Mouse (Mus musculus): ENCODE measurements around the gene Ugt1a2. TPM values are rescaled to one million over a fixed set of nuclear protein-coding genes. Genes with fewer than 3 reads are reported as not detected.

The Ugt1a2 gene
- polyA plus RNA-seq, 1 experiment = not detected

DNA sequence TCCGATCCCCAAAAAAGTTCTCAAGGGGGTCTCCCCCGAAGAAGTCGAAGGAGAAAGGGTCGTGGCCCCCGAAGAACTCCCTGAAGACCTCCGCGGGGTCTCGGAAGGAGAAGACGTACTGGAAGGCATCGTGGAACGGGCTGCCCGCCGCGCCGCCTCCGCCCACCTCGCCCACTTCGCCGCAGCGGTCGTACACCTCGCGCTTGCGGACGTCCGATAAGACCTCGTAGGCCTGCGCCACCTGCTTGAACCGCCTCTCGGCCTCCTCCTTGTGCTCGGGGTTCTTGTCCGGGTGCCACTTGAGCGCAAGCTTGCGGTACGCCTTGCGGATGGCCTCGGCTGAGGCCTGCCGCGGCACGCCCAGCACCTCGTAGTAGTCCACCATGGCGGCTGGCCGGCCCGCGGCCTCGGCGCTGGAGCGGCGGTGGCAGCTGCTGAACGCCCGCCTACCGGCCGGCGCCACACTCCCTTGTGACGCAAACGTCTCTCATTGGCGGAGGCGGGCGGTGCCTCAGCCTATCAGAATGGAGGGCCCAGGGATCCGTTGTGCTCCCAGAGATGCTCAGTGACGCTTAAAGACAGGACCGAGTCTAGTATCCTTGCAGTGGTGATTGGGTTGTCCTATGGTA lies 5.0 kb downstream of the Ugt1a2 start, which contains the start of gene Dnajb3:
TSS of gene Dnajb3 (minus strand) at position 489 of the 629 bp plus-strand sequence.
- peak; percentile 76 for TF ChIP-seq POLR2A (IDR thresholded peaks at IDR 0.05; ENCODE audit: low read depth, low read length)
- TF ChIP-seq CTCF (IDR thresholded peaks at IDR 0.05; ENCODE audit: borderline replicate concordance, insufficient read depth, low read length) = no peak
- Histone ChIP-seq H3K4me3 (ENCODE audit: insufficient read depth, low read length) (peak within 1 kb of the TSS; percentile 44), H3K4me1 (ENCODE audit: control insufficient read depth, insufficient read depth, low read length) (no peaks in the 10 kb centered on the region), H3K27ac (ENCODE audit: insufficient read depth, low read length) (no peak within 1 kb of the TSS)

DNA sequence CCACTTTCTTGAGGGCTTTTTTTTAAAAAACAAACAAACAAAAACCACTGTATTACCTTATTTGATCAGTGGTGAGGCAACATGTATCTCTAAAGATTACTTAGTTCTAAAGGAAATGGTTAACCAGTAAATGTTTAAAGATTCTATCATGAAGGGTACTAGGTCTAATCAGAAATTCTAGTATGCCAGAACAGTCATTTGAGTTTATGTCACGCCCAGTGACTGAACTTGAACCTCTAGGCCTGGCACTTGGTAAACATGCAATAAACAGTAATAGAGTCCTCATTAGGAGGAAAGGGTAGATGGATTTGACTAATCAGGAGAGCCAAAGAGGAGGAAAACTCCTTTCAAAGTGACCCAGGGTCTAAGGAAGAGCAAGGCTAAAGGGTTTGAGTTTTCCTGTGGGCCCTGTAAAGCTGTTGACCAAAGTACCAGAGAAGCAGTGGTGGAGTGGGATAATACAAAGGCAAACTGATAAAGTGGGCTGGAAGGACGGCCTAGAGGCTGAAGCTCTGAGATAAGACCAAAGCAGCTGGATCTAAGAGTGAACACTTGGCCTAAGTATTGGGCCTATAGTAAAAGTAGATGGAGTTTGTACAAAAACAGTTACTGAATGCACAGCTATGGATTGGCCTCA lies 6.6 kb downstream of the Ugt1a2 start:
- H3K4me3 ChIP-seq (ENCODE audit: insufficient read depth, low read length) = no peak overlapping the region
- H3K27ac ChIP-seq (ENCODE audit: insufficient read depth, low read length) = no peak overlapping the region
- H3K4me1 ChIP-seq (ENCODE audit: control insufficient read depth, insufficient read depth, low read length) = no peaks in the 10 kb centered on the region
- TF ChIP-seq POLR2A (IDR thresholded peaks at IDR 0.05; ENCODE audit: low read depth, low read length) (no peak), CTCF (IDR thresholded peaks at IDR 0.05; ENCODE audit: borderline replicate concordance, insufficient read depth, low read length) (no peak)

DNA sequence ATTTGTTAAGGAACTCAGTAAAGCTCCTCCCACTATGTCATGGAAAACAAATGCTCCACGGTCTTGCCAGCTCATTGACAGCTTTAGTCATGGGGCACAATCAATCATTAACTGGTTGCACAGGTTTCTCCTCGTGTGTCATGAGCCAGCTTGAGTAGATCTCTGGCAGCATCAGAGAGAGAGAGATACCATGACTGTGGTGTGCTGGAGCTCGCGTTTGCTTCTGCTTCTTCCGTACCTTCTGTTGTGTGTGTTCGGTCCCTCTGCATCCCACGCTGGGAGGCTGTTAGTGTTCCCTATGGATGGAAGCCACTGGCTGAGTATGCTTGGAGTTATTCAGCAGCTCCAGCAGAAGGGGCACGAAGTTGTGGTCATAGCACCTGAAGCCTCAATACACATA lies 11.4 kb downstream of the Ugt1a2 start, which contains the start of gene Ugt1a1:
TSS of gene Ugt1a1 (plus strand) at position 148 of the 400 bp plus-strand sequence.
- H3K4me3 ChIP-seq (ENCODE audit: insufficient read depth, low read length) = no peak within 1 kb of the TSS
- H3K4me1 ChIP-seq (ENCODE audit: control insufficient read depth, insufficient read depth, low read length) = no peaks in the 10 kb centered on the region
- no peak within 1 kb of the TSS for H3K27ac ChIP-seq (ENCODE audit: insufficient read depth, low read length)
- TF ChIP-seq POLR2A (IDR thresholded peaks at IDR 0.05; ENCODE audit: low read depth, low read length) (no peak), CTCF (IDR thresholded peaks at IDR 0.05; ENCODE audit: borderline replicate concordance, insufficient read depth, low read length) (no peak)

DNA sequence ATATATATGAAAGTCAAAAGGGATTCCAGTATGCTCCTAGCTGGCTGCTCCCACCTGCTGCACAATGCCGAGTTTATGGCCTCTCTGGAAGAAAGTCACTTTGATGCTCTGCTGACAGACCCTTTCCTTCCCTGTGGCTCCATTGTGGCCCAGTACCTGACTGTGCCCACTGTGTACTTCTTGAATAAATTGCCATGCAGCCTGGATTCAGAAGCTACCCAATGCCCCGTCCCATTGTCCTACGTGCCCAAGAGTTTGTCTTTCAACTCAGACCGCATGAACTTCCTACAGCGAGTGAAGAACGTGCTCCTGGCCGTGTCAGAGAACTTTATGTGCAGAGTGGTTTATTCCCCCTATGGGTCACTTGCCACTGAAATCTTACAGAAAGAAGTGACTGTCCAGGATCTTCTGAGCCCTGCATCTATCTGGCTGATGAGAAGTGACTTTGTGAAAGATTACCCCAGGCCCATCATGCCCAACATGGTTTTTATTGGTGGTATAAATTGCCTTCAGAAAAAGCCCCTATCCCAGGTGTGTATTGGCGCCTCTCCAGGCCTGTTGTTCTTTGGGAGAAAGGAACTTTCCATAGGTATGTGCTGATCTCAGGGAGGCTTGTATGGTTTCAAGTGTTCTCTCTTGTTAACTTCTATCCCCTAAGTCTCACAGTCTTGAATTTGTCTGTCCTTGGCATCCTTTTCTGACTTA lies 12.1 kb downstream of the Ugt1a2 start:
- Histone ChIP-seq H3K4me1 (ENCODE audit: control insufficient read depth, insufficient read depth, low read length) (no peaks in the 10 kb centered on the region), H3K4me3 (ENCODE audit: insufficient read depth, low read length) (no peak overlapping the region), H3K27ac (ENCODE audit: insufficient read depth, low read length) (no peak overlapping the region)
- no peak for TF ChIP-seq POLR2A (IDR thresholded peaks at IDR 0.05; ENCODE audit: low read depth, low read length)
- no peak for TF ChIP-seq CTCF (IDR thresholded peaks at IDR 0.05; ENCODE audit: borderline replicate concordance, insufficient read depth, low read length)

DNA sequence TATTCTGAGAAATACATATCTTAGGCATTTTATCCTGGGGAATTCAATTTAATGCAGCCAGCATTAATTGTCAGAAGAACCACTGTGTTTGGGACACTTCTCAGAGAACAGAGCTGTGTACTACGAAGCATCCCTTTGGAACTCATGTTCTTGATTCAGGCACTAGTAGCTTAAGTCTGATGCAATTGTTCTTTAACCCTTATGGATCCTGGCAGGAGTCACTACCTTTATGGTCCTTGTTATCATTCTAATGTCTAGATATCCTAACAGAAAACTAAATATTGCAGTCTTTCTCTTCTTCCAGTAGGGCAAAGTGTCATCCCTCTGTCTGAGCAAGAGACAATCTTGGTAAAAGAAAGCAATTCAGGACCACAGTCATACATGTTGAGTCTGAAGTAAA lies 12.7 kb downstream of the Ugt1a2 start:
- Histone ChIP-seq H3K27ac (ENCODE audit: insufficient read depth, low read length) (no peak overlapping the region), H3K4me1 (ENCODE audit: control insufficient read depth, insufficient read depth, low read length) (no peaks in the 10 kb centered on the region), H3K4me3 (ENCODE audit: insufficient read depth, low read length) (no peak overlapping the region)
- TF ChIP-seq POLR2A (IDR thresholded peaks at IDR 0.05; ENCODE audit: low read depth, low read length) = no peak
- TF ChIP-seq CTCF (IDR thresholded peaks at IDR 0.05; ENCODE audit: borderline replicate concordance, insufficient read depth, low read length) = no peak

DNA sequence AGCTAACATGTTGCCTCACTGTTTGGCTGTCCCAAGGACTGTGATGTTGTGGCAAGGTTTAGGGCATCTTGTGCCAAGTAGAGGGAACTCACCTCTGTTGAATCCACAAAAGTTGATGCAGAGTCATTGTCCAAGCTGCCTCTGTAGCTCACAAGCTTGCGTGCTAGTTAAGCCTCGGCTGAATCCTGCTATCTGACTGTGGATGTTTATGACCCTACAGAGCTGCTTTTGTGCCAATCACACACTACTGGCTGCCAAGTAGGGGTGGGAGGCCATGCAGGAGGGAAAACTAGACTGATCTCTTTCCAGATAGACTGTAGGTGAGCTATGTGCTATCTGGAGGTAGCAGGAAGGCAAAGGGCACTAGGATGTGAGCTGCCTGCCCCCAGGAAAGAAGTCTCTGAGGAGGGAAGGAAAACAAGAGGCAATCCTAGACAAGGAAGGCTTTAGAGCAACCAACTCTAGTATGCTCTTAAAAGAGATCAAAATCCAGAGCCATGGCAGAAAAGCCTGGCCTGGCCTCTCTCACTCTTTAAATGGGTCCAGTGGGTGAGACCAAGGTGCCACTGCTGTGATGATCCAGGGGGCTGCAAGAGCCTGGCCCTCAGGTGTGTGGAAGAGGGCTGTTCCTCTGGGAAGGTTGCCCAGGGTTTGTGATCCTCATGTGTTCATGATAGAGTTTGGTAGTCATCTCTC lies 13.5 kb downstream of the Ugt1a2 start:
- no peak for TF ChIP-seq CTCF (IDR thresholded peaks at IDR 0.05; ENCODE audit: borderline replicate concordance, insufficient read depth, low read length)
- no peak for TF ChIP-seq POLR2A (IDR thresholded peaks at IDR 0.05; ENCODE audit: low read depth, low read length)
- H3K4me3 ChIP-seq (ENCODE audit: insufficient read depth, low read length) = no peak overlapping the region

DNA sequence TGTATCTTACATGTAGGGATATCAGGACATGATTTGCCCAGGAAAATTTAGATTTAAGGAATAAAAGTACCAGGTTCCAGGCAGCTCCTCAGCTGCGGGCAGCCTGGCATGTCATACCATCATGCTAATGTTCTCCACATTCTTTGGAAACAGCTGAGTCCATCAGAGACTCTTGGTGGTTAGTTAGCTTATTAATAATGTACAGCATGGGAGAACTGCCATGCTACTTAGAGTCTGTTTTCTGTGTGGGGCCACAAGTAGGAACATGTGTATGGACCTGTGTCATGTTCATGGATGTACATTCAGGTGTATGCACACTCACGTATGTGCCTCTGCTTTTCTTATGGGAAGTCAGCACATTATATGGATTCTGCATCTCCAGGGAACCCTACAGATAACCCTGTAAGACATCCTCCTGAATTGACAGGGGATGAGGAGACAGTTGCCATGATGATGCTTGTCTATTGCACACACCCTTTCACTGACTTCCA lies 14.1 kb downstream of the Ugt1a2 start:
- H3K4me1 ChIP-seq (ENCODE audit: control insufficient read depth, insufficient read depth, low read length) = no peaks in the 10 kb centered on the region
- TF ChIP-seq CTCF (IDR thresholded peaks at IDR 0.05; ENCODE audit: borderline replicate concordance, insufficient read depth, low read length) (no peak), POLR2A (IDR thresholded peaks at IDR 0.05; ENCODE audit: low read depth, low read length) (no peak)
- no peak overlapping the region for H3K27ac ChIP-seq (ENCODE audit: insufficient read depth, low read length)
- H3K4me3 ChIP-seq (ENCODE audit: insufficient read depth, low read length) = no peak overlapping the region

More for the DNA sequence above, 13.5 kb downstream of the Ugt1a2 start:
- H3K4me1 ChIP-seq (ENCODE audit: control insufficient read depth, insufficient read depth, low read length) = no peaks in the 10 kb centered on the region
- H3K27ac ChIP-seq (ENCODE audit: insufficient read depth, low read length) = no peak overlapping the region

DNA sequence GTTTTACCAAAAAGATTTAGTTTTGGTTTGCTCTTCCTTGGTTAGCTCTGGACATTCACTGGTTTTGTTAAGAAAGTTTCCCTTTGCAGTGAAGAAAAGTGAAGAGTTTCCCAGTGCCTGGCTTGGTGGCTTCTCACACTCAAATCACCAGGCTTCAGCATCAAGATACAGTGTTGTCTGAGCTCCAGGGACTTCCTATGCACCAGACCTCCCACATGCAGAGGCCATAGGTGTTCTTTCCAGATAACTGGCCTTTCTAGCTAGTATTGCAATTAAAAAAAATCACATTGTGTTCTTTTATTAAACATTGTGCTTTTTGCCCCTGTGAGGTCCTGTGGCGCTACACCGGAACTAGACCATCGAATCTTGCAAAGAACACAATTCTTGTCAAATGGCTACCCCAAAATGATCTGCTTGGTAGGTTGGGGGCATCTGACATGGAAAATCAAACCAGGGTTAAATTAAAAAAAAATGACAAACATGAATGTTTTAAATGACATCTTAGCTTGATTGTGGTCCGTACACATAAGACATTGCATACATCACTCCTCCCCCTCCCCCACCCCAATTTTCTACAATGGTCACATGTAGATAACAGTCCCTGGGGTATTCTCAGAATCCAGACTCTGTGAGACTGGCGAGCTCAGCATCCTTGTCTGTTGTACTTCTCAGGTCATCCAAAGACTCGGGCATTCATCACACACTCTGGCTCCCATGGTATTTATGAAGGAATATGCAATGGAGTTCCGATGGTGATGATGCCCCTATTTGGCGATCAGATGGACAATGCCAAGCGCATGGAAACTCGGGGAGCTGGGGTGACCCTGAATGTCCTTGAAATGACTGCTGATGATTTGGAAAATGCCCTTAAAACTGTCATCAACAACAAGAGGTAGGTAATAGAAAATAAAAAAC lies 15.3 kb downstream of the Ugt1a2 start:
- no peak overlapping the region for H3K4me3 ChIP-seq (ENCODE audit: insufficient read depth, low read length)
- H3K27ac ChIP-seq (ENCODE audit: insufficient read depth, low read length) = no peak overlapping the region
- no peaks in the 10 kb centered on the region for H3K4me1 ChIP-seq (ENCODE audit: control insufficient read depth, insufficient read depth, low read length)
- TF ChIP-seq POLR2A (IDR thresholded peaks at IDR 0.05; ENCODE audit: low read depth, low read length) = no peak
- TF ChIP-seq CTCF (IDR thresholded peaks at IDR 0.05; ENCODE audit: borderline replicate concordance, insufficient read depth, low read length) = no peak
